Mouse (Mus musculus) lung, embryonic 15.5 days (tissue): Measurements from ENCODE around the gene Ugcg. TPM values are rescaled to one million over a fixed set of nuclear protein-coding genes. Genes with fewer than 3 reads are reported as not detected.
A peak's percentile ranks its signal among the peaks of the same experiment; 100 is the strongest.

ENCODE experiments used
- ATAC-seq: fragments of 200-750 bp; cut with Nextera tagmentation; 2 replicates; pipeline ENCODE4 v1.8.0; 2017; ENCODE audit warnings: moderate number of reproducible peaks, borderline replicate concordance; ENCODE audit not compliant: low FRiP score, low TSS enrichment; ENCODE audit errors: extremely low read depth
- H3K27ac ChIP-seq: fragments of 300-500 bp; sonication (generic); 2 replicates; pipeline ENCODE4 v1.5.1; 2015; ENCODE audit warnings: moderate library complexity, mild to moderate bottlenecking, inconsistent platforms
- H3K27me3 ChIP-seq: fragments of 300-500 bp; sonication (generic); 2 replicates; pipeline ENCODE4 v1.6.1; 2015; ENCODE audit warnings: inconsistent platforms
- H3K36me3 ChIP-seq: fragments of 300-500 bp; sonication (generic); 2 replicates; pipeline ENCODE4 v1.6.1; 2015; ENCODE audit warnings: inconsistent platforms
- H3K4me1 ChIP-seq: fragments of 300-500 bp; sonication (generic); 2 replicates; pipeline ENCODE4 v1.6.1; 2015; ENCODE audit warnings: inconsistent platforms
- H3K4me2 ChIP-seq: fragments of 300-500 bp; sonication (generic); 2 replicates; pipeline ENCODE4 v1.6.1; 2015; ENCODE audit warnings: inconsistent platforms, mild to moderate bottlenecking, moderate library complexity
- H3K4me3 ChIP-seq: fragments of 300-500 bp; sonication (generic); 2 replicates; pipeline ENCODE4 v1.5.1; 2015; ENCODE audit warnings: mild to moderate bottlenecking, inconsistent platforms
- H3K9ac ChIP-seq: fragments of 300-500 bp; sonication (generic); 2 replicates; pipeline ENCODE4 v1.6.1; 2015; ENCODE audit warnings: inconsistent platforms
- H3K9me3 ChIP-seq: fragments of 300-500 bp; sonication (generic); 2 replicates; pipeline ENCODE4 v1.6.1; 2016; ENCODE audit warnings: inconsistent platforms
- WGBS: fragments of 180-500 bp; shearing (Covaris S2); methylation state at CpG from one replicate; pipeline ENCODE4 v1.1.7; 2015; 5-methylcytosine and 5-hydroxymethylcytosine counted together
- polyA plus RNA-seq: library from polyadenylated mRNA; unstranded; fragments of >200 nt; fragmentation: Nextera tagmentation; extraction: Ambion mirVana; gene quantifications from 2 replicates; pipeline ENCODE4 v1.2.1, GENCODE M21; 2015

Gene Ugcg
- polyA plus RNA-seq, 1 experiment from 2014 or later = 12.1 TPM

DNA sequence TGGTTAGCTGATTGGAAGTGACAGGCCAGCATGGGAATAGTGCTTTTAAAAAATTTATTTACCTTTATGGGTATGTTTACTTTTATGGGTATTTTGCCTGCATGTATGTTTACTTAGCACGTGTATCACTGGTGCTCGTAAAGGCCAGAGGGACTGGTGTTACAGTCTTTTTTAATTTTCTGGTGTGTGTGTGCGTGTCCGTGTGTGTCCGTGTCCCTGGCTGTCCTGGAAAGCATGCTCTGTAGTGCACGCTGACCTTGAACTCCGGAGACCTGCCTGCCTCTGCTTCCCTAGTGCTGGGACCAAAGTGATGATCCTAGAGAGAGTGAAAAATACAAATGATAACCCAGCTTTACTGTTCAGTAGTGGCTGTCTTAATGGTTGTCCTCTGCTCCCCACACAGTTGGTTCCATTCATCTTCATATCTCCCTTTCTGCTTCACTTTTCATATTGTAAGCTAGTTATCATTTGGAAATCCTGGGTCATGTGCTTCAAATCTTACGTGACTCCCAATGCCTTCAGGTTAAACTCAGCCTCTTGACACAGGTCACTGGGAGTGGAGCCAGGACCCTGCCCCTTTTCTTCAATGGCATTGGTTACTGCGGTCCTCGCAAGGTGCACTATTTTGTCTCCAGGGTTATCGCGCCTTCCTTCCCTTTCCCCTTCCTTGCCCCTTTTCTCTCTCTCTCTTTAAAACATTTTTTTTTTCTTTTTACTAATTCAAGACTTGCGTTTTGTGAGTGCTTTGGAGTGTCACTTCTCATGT lies 5.9 kb downstream of the Ugcg start:
- H3K9ac ChIP-seq = no peak overlapping the region
- WGBS = 78% methylated on average over 13 of the region's 13 CpGs
- no peaks in the 10 kb centered on the region for H3K27me3 ChIP-seq
- no peaks in the 10 kb centered on the region for H3K36me3 ChIP-seq
- H3K4me2 ChIP-seq = no peak overlapping the region
- H3K27ac ChIP-seq = no peak overlapping the region
- no peak for ATAC-seq
- H3K4me3 ChIP-seq = no peak overlapping the region
- H3K9me3 ChIP-seq = no peaks in the 10 kb centered on the region
- H3K4me1 ChIP-seq = peaks cover 46% of the 10 kb centered on the region

DNA sequence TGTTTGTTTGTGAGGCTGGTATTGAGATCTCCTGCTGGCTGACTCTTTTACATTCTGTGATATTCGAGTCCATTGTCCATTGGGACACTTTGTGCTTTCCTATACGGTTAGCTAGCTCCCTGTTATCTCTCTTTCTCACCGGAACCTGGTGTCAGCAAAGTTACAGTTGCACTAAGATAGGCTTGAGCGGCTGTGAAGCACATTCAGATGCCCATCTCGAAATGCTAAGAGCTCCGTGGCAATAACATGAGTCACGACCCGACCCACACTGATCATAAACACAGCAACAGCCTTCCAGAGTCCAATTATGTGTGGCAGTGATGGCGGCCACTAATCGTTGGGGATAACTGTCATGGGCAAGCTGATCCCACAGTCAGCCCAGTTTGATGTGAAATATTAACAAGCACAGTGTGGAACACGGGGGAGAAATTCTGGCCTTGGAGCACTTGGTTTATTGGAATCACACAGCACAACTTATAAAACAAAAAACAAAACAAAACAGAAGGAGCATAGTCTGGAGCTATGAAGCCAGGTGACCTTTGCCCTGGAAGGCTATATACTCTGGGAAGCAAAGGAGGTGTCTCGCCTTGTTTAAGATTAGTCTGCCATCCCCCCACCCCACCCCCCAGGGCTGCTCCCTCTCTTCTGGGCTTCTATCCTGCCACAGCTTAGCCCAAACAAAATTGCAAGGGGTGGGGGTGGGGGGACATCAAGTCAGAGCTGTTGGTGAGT lies 7.5 kb downstream of the Ugcg start:
- Histone ChIP-seq H3K36me3 (no peaks in the 10 kb centered on the region), H3K9me3 (no peaks in the 10 kb centered on the region), H3K27me3 (no peaks in the 10 kb centered on the region), H3K4me3 (no peak overlapping the region), H3K27ac (no peak overlapping the region), H3K4me2 (peak overlapping the region; percentile 12; the same call in 1 of the 2 replicates), H3K9ac (no peak overlapping the region), H3K4me1 (peaks cover 53% of the 10 kb centered on the region)
- ATAC-seq = peak; percentile 45; the same call in 1 of the 2 replicates
- 27% methylated on average over 12 of the region's 12 CpGs for WGBS

DNA sequence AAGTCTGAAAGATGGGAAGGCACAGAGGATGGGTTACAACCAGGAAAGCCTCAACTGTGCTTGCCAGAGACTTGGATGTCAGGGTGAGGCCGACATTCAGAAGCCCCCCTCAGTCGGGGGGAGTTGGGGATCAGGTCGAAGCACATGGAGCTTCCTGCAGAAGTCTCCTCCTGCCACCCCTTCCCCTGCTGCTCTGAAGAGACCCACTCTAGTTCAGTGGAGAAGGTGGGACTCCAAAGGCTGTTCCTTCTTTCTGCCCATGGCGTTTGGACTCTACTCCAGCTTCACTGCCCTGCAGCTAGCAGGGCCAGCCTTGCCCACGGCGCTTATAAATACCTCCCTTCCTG lies 8.0 kb downstream of the Ugcg start:
- H3K9me3 ChIP-seq = no peaks in the 10 kb centered on the region
- H3K4me3 ChIP-seq = no peak overlapping the region
- H3K4me1 ChIP-seq = peaks cover 57% of the 10 kb centered on the region
- H3K27ac ChIP-seq = no peak overlapping the region
- no peaks in the 10 kb centered on the region for H3K36me3 ChIP-seq
- H3K4me2 ChIP-seq = peak overlapping the region; percentile 12; the same call in 1 of the 2 replicates
- WGBS = 30% methylated on average over 6 of the region's 6 CpGs
- no peak for ATAC-seq
- no peaks in the 10 kb centered on the region for H3K27me3 ChIP-seq
- no peak overlapping the region for H3K9ac ChIP-seq

DNA sequence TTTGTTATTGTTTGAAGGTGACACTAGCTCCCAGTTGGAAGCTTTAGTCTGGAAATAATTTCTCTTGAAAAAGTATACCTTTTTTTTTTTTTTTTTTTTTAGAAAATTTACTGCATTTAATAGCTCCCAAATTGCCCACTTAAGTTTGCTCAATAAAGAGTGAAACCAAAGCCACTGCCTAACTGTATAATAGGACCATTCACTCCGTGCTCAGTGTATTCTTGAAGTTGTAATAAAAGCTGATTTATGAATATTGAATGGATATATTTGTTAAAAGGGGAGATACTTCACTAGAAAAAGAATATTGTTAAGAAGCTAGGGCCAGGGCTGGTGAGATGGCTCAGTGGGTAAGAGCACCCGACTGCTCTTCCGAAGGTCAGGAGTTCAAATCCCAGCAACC lies 8.4 kb downstream of the Ugcg start:
- no peak for ATAC-seq
- no peak overlapping the region for H3K27ac ChIP-seq
- H3K9ac ChIP-seq = no peak overlapping the region
- H3K27me3 ChIP-seq = no peaks in the 10 kb centered on the region
- WGBS = 74% methylated on average over 3 of the region's 3 CpGs
- no peaks in the 10 kb centered on the region for H3K9me3 ChIP-seq
- no peak overlapping the region for H3K4me2 ChIP-seq
- peaks cover 60% of the 10 kb centered on the region for H3K4me1 ChIP-seq
- H3K4me3 ChIP-seq = no peak overlapping the region
- no peaks in the 10 kb centered on the region for H3K36me3 ChIP-seq

DNA sequence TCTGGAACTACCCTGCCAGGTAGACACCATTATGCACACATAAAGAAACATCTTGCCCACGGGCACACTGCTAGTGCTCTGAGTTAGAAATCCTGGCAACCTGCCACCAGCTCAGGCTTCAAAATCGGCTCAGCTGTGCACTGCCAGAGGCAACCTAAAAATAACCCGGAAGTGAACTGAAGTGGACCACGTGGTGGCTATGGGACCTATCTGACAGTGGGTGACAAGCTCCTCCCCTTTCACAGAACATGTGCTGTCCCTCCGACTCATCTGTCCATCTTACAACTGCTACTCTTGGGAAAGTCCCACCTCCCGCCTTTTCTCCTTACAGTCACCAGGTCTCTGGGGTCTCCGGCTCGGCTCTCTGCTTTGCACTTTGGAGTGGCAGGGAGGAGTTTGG lies 10.3 kb downstream of the Ugcg start:
- Histone ChIP-seq H3K9ac (no peak overlapping the region), H3K9me3 (no peaks in the 10 kb centered on the region), H3K36me3 (no peaks in the 10 kb centered on the region), H3K4me2 (peak overlapping the region; percentile 1; the same call in 1 of the 2 replicates), H3K27ac (0 out of 2 replicates have a peak overlapping the region, but pooled peaks have one; percentile 0), H3K4me3 (no peak overlapping the region), H3K27me3 (no peaks in the 10 kb centered on the region), H3K4me1 (peaks cover 65% of the 10 kb centered on the region)
- 20% methylated on average over 8 of the region's 8 CpGs for WGBS
- ATAC-seq = peak; percentile 59

DNA sequence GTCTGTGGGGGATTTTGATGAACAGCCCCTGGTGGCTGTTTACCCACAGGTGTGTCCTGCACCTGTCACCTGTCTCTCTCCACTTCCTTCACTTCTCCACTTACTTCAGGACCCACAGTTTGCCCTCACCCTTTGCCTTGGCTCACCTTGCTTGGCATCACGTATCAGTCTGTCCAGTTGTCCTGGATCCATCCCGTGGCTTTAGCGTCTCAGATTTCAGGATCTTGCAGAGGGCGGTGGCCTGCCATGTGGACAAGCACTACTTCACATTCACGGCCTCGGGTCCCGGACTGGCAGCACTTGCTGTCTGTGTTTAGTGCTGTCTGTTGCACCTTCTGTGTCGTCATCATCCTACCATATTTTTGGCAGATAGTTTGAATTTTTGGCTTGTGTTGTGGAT lies 10.7 kb downstream of the Ugcg start:
- no peak overlapping the region for H3K4me3 ChIP-seq
- H3K9ac ChIP-seq = no peak overlapping the region
- no peaks in the 10 kb centered on the region for H3K27me3 ChIP-seq
- ATAC-seq = peak; percentile 53; the same call in 1 of the 2 replicates
- 0 out of 2 replicates have a peak overlapping the region, but pooled peaks have one; percentile 0 for H3K27ac ChIP-seq
- no peaks in the 10 kb centered on the region for H3K36me3 ChIP-seq
- H3K4me1 ChIP-seq = peaks cover 64% of the 10 kb centered on the region
- peak overlapping the region; percentile 1; the same call in 1 of the 2 replicates for H3K4me2 ChIP-seq
- WGBS = 34% methylated on average over 8 of the region's 8 CpGs
- H3K9me3 ChIP-seq = no peaks in the 10 kb centered on the region

DNA sequence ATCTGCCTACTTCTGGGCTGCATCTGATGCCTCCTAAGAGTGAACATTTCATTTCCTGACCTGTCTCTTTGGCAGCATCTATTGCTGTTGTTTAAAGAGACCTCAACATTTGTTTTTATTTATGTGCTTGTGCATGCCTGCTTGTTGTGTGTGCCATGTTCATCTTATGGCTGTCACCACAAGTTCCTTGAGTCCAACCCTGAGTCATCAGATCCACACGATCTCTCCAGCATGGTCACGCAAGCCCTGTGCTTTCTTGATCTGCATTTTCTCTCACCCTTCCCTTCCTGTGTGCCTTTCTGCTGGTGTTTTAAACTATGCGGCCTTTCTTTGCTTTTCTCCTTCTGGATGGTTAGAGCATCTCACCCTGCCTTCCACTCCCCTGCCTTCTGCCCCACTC lies 11.6 kb downstream of the Ugcg start:
- no peak overlapping the region for H3K4me3 ChIP-seq
- H3K36me3 ChIP-seq = no peaks in the 10 kb centered on the region
- H3K27me3 ChIP-seq = no peaks in the 10 kb centered on the region
- no peaks in the 10 kb centered on the region for H3K9me3 ChIP-seq
- H3K4me1 ChIP-seq = peaks cover 59% of the 10 kb centered on the region
- 72% methylated on average over 3 of the region's 3 CpGs for WGBS
- H3K9ac ChIP-seq = no peak overlapping the region
- H3K4me2 ChIP-seq = no peak overlapping the region
- no peak overlapping the region for H3K27ac ChIP-seq
- ATAC-seq = no peak

DNA sequence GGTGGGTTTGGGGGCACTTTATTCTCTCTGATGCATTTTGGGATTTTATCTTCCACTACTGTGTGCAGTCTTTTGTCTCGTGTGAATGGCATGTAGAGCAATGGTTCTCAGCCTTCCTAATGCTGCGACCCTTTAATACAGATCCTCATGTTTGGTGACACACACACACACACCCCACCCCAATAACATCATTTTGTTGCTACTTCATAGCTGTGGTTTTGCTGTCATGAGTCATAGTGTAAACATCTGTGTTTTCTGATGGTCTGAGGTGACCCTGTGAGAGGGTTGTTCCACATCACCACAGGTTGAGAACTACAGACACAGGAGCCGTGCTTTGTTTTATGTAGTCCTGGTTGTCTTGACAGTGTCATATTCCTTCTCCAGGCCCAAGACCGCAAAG lies 15.6 kb downstream of the Ugcg start:
- Histone ChIP-seq H3K4me3 (no peak overlapping the region), H3K9me3 (no peaks in the 10 kb centered on the region), H3K27me3 (no peaks in the 10 kb centered on the region), H3K4me1 (peaks cover 47% of the 10 kb centered on the region), H3K27ac (no peak overlapping the region), H3K9ac (no peak overlapping the region), H3K36me3 (peaks cover 10% of the 10 kb centered on the region; the same call in 1 of the 2 replicates), H3K4me2 (no peak overlapping the region)
- 69% methylated on average over 4 of the region's 4 CpGs for WGBS
- ATAC-seq = no peak

DNA sequence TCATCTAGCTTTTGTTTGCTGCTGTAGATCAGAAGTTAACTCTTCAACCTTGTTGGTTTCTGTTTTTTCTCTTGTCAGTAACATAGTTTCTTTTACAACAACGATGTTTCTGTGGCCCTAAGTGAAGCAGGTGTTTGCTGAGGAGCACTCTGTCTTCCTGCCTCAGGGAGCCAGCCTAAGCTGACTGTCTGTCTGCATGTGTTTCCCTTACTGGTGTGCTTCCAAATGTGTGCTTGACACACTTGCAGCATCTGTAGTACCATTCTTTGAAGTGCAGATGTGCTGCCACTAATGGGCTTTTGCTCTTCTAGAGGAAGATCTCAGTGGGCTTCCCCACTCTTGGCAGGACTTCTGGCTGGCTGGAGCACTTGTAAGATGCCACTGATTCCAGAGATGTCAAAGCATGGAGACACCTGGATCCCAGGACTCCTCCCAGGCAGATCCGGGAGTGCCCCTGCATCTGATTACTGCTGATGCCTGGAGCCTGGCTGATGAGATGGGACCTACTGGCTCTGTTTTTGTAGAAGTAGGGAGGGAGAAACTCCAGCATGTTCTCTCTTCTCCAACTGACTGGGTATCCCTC lies 16.8 kb downstream of the Ugcg start:
- H3K4me2 ChIP-seq = no peak overlapping the region
- H3K27ac ChIP-seq = no peak overlapping the region
- 33% methylated on average over 2 of the region's 2 CpGs for WGBS
- H3K9me3 ChIP-seq = no peaks in the 10 kb centered on the region
- no peak overlapping the region for H3K9ac ChIP-seq
- H3K4me3 ChIP-seq = no peak overlapping the region
- no peak for ATAC-seq
- no peaks in the 10 kb centered on the region for H3K27me3 ChIP-seq
- peaks cover 37% of the 10 kb centered on the region for H3K4me1 ChIP-seq
- peaks cover 15% of the 10 kb centered on the region; the same call in 1 of the 2 replicates for H3K36me3 ChIP-seq

DNA sequence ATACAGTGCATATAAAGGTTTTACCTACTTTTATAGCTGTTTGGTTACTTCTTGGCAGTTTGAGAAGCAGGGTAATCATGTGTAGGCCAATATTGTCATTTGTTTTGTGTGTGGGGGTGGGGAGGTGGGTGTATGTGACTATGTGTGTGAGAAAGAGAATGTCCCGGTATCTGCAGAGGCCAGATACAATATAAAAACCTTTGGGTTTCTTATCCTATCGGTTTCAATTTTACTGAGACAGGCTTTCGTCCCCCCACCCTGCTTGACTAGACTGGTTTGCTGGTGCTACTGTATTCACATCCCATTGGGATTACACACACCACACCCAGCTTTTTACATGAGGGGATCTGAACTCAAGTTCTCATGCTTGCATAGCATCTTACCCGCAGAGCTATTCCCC lies 17.5 kb downstream of the Ugcg start:
- Histone ChIP-seq H3K36me3 (peaks cover 15% of the 10 kb centered on the region; the same call in 1 of the 2 replicates), H3K4me3 (no peak overlapping the region), H3K9ac (no peak overlapping the region), H3K4me1 (peaks cover 30% of the 10 kb centered on the region), H3K27me3 (no peaks in the 10 kb centered on the region), H3K27ac (no peak overlapping the region), H3K4me2 (no peak overlapping the region), H3K9me3 (no peaks in the 10 kb centered on the region)
- no peak for ATAC-seq
- WGBS = 57% methylated on average over 4 of the region's 4 CpGs

DNA sequence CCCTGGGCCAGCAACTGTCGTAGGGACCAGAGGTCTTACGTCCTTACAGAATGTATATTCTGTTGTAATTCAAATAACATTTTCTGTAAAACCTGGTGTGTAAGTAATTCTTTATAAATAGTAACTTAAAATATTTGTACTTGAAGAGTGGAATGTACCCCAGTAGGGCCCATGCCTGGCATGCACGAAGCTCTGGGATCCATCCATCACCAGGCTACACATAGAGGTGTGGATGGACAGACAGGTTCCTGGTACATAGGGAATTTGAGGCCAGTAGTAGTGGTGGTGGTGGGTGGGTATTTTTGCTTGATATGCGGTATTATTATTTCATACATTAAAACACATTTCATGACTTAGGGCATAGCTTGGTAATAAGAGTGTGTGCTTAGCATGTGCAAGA lies 19.6 kb downstream of the Ugcg start:
- no peak overlapping the region for H3K4me3 ChIP-seq
- H3K4me2 ChIP-seq = no peak overlapping the region
- peaks cover 23% of the 10 kb centered on the region for H3K4me1 ChIP-seq
- no peak overlapping the region for H3K27ac ChIP-seq
- peaks cover 15% of the 10 kb centered on the region; the same call in 1 of the 2 replicates for H3K36me3 ChIP-seq
- H3K9me3 ChIP-seq = no peaks in the 10 kb centered on the region
- 71% methylated on average over 4 of the region's 4 CpGs for WGBS
- no peaks in the 10 kb centered on the region for H3K27me3 ChIP-seq
- ATAC-seq = no peak
- H3K9ac ChIP-seq = no peak overlapping the region

DNA sequence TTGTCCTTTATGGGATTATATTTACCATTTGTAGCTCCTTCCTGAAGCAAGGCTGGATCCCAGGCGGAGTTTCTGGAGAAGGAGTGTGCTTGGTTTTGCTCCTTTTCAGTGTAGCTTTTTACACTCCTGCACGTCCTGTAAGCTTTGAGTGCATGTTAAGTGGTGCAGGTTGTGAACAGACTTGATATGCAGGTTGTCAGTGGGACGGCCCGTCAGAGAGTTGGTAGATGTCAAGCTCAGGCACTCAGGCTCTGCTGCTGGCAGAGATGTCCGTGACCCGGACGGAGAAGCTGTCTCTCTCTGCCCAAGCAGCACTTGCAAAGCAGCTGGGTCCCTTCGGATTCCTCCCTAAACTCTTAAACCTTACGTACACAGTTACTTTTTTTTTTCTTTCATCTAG lies 22.1 kb downstream of the Ugcg start:
- Histone ChIP-seq H3K4me3 (no peak overlapping the region), H3K36me3 (peaks cover 29% of the 10 kb centered on the region), H3K4me2 (no peak overlapping the region), H3K4me1 (peaks cover 15% of the 10 kb centered on the region; the same call in 1 of the 2 replicates), H3K9ac (no peak overlapping the region), H3K9me3 (no peaks in the 10 kb centered on the region), H3K27ac (no peak overlapping the region), H3K27me3 (no peaks in the 10 kb centered on the region)
- ATAC-seq = no peak
- 65% methylated on average over 9 of the region's 9 CpGs for WGBS
